ENCODE assay signal across 8 mouse cellular contexts in genomic region chr5:90903339-90904020, GRCm38 (mm10). TPM values are rescaled to one million over a fixed set of nuclear protein-coding genes. Genes with fewer than 3 reads are reported as not detected.
DNase-seq lines count a peak whose midpoint lies in the region; ATAC-seq and TF ChIP-seq lines count a peak whose summit lies in the region.
"Had no signal": no experiment of that assay in that cellular context is flagged by ENCODE, and none has a peak within 500 bp of the region (broad histone marks: within the 10 kb centered on the region; RNA-seq: fewer than 3 reads in every experiment).

Gene Cxcl2, plus strand, starts transcription at chr5:90903871.

- no peaks in the 10 kb centered on the region for H3K79me2 ChIP-seq in CH12.LX (replicated peaks; ENCODE audit: control insufficient read depth, extremely low read depth, insufficient read depth, poor library complexity, severe bottlenecking)

- peak; percentile 21 for DNase-seq in CH12.LX (ENCODE audit: extremely low read depth)
- peak; percentile 11 for DNase-seq in brain, embryonic 14.5 days (ENCODE audit: low read depth)
- no peak for DNase-seq in hindbrain, embryonic 14.5 days (ENCODE audit: low spot score)
- peak; percentile 27 for DNase-seq in lung, postnatal 36 days
- DNase-seq in urinary bladder, postnatal 36 days (ENCODE audit: low spot score in 2 of 2) = no peak
- no peak for DNase-seq in thymus, adult 18-20 months

- in situ Hi-C loops in CH12.LX (cut with MboI; ENCODE audit: low pct_ligation_motif_present, low pct_unique_long_range_greater_than_20kb, low sequenced_read_pairs) = loop anchor here (10.0 kb wide), 1 partner anchor 249 kb away; no protein-coding TSS in a partner anchor

- dilution Hi-C loops in CH12.LX (cut with MboI; ENCODE audit: extremely low pct_ligation_motif_present, extremely low pct_unique_long_range_greater_than_20kb, low sequenced_read_pairs) = no loop called here

- H3K27me3 ChIP-seq in CH12.LX (replicated peaks) = no peaks in the 10 kb centered on the region
- H3K27me3 ChIP-seq in hindbrain, embryonic 14.5 days (ENCODE audit: control insufficient read depth, insufficient read depth, low read length) = peaks cover 8% of the 10 kb centered on the region
- H3K27me3 ChIP-seq in stomach, embryonic 14.5 days (ENCODE audit: control insufficient read depth, insufficient read depth, low read length) = 0 out of 2 replicates have a peak, but pooled peaks cover 3% of the 10 kb centered on the region

- H3K4me2 ChIP-seq in CH12.LX (ENCODE audit: insufficient read depth, low read depth, poor library complexity, severe bottlenecking) = peak within 1 kb of the TSS; percentile 96
- H3K4me2 ChIP-seq in hindbrain, embryonic 14.5 days (replicated peaks) = peak within 1 kb of the TSS; percentile 66
- peak within 1 kb of the TSS; percentile 56 for H3K4me2 ChIP-seq in stomach, embryonic 14.5 days (replicated peaks; ENCODE audit: low read depth, low read length)

- no peak for TF ChIP-seq RAD21 in CH12.LX (IDR thresholded peaks at IDR 0.05; ENCODE audit: low read depth, low read length)

- H3K36me3 ChIP-seq in CH12.LX (replicated peaks in 1 of 2; ENCODE audit: control insufficient read depth in 1 of 2, insufficient read depth in 1 of 2, low read length in 1 of 2) = no peaks in the 10 kb centered on the region
- no peaks in the 10 kb centered on the region for H3K36me3 ChIP-seq in hindbrain, embryonic 14.5 days (replicated peaks; ENCODE audit: control insufficient read depth, insufficient read depth)
- H3K36me3 ChIP-seq in stomach, embryonic 14.5 days (ENCODE audit: control insufficient read depth, insufficient read depth, low read length) = no peaks in the 10 kb centered on the region

- 9% methylated on average over 22 of the region's 22 CpGs for WGBS in hindbrain, embryonic 14.5 days
- 11% methylated on average over 22 of the region's 22 CpGs for whole genome bisulfite sequencing in stomach, embryonic 14.5 days

- H3K4me3 ChIP-seq in CH12.LX (replicated peaks in 1 of 3; ENCODE audit: low read depth in 2 of 3, low read length in 2 of 3, poor library complexity in 1 of 3) = peak within 1 kb of the TSS in 2 of 3 experiments; percentile 25 to 46
- H3K4me3 ChIP-seq in hindbrain, embryonic 14.5 days (replicated peaks; ENCODE audit: low read length) = peak within 1 kb of the TSS; percentile 25
- peak within 1 kb of the TSS; percentile 8 for H3K4me3 ChIP-seq in stomach, embryonic 14.5 days (ENCODE audit: low read depth, low read length)

- TF ChIP-seq POLR2A in CH12.LX (IDR thresholded peaks at IDR 0.05; ENCODE audit: low read depth, low read length) = no peak
- TF ChIP-seq POLR2A in brain, embryonic 14.5 days (IDR thresholded peaks at IDR 0.05; ENCODE audit: borderline replicate concordance, extremely low read depth, insufficient read depth, insufficient read length, poor library complexity, severe bottlenecking) = no peak

- peak; percentile 63; the same call in 1 of the 2 replicates for ATAC-seq in hindbrain, embryonic 14.5 days (ENCODE audit: low FRiP score)
- peak; percentile 51; the same call in 1 of the 2 replicates for ATAC-seq in stomach, embryonic 14.5 days (ENCODE audit: insufficient number of reproducible peaks, insufficient read depth, low FRiP score, low read depth)

- TF ChIP-seq CTCF in CH12.LX (conservative IDR thresholded peaks at IDR 0.05 in 1 of 2, IDR thresholded peaks at IDR 0.05 in 1 of 2; ENCODE audit: low read depth in 2 of 2, low read length in 2 of 2) = no peak
- no peak for TF ChIP-seq CTCF in brain, embryonic 14.5 days (IDR thresholded peaks at IDR 0.05; ENCODE audit: borderline replicate concordance, extremely low read depth, insufficient read depth, insufficient read length)

- H3K9me3 ChIP-seq in CH12.LX (replicated peaks; ENCODE audit: low read length) = no peaks in the 10 kb centered on the region
- no peaks in the 10 kb centered on the region for H3K9me3 ChIP-seq in hindbrain, embryonic 14.5 days (ENCODE audit: control insufficient read depth, low read length)
- no peaks in the 10 kb centered on the region for H3K9me3 ChIP-seq in stomach, embryonic 14.5 days (ENCODE audit: control insufficient read depth, low read depth, low read length)

- no peak within 1 kb of the TSS for H3K27ac ChIP-seq in CH12.LX (ENCODE audit: insufficient read depth, low read depth)
- H3K27ac ChIP-seq in hindbrain, embryonic 14.5 days = no peak within 1 kb of the TSS
- no peak within 1 kb of the TSS for H3K27ac ChIP-seq in stomach, embryonic 14.5 days (ENCODE audit: low read length)

- 0 out of 2 replicates have a peak within 1 kb of the TSS, but pooled peaks have one; percentile 11 for H3K9ac ChIP-seq in CH12.LX (ENCODE audit: insufficient read depth, low read depth)
- H3K9ac ChIP-seq in hindbrain, embryonic 14.5 days = peak within 1 kb of the TSS; percentile 9; the same call in 1 of the 2 replicates
- H3K9ac ChIP-seq in stomach, embryonic 14.5 days (replicated peaks; ENCODE audit: low read depth, low read length) = no peak within 1 kb of the TSS

- H3K4me1 ChIP-seq in CH12.LX (ENCODE audit: control insufficient read depth in 1 of 2, insufficient read depth in 2 of 2) = peaks cover 5 to 28% of the 10 kb centered on the region in 2 experiments; a peak in 2 of 4 replicates
- peaks cover 6% of the 10 kb centered on the region for H3K4me1 ChIP-seq in hindbrain, embryonic 14.5 days (replicated peaks; ENCODE audit: control insufficient read depth, insufficient read depth, low read length)
- H3K4me1 ChIP-seq in stomach, embryonic 14.5 days (ENCODE audit: control insufficient read depth, insufficient read depth, low read length) = peaks cover 11% of the 10 kb centered on the region; the same call in 1 of the 2 replicates

- no peak for TF ChIP-seq EP300 in CH12.LX (IDR thresholded peaks at IDR 0.05; ENCODE audit: low read length)

TF ChIP-seq in CH12.LX, 34 proteins besides CTCF, POLR2A, EP300 and RAD21:
- TF ChIP-seq RCOR1 (conservative IDR thresholded peaks at IDR 0.05; ENCODE audit: low read depth, low read length) (no peak), ELF1 (IDR thresholded peaks at IDR 0.05; ENCODE audit: low read depth, low read length) (no peak), NELFE (IDR thresholded peaks at IDR 0.05; ENCODE audit: low read depth, low read length) (no peak), GABPA (IDR thresholded peaks at IDR 0.05; ENCODE audit: insufficient replicate concordance, low read depth, low read length) (no peak)
TF ChIP-seq in CH12.LX: peak in this region for 0.

RNA-seq across cellular contexts. Expression of gene Cxcl2, which starts in this region (rescaled TPM):
- total RNA-seq in CH12.LX (2012; rRNA removed) (0.47 TPM in 1 of 2 replicates, not detected in the other), CH12.LX (2014; rRNA removed) (0.21 and 0.22 TPM in 2 replicates)
- polyA plus RNA-seq in CH12.LX (2012; ENCODE audit: insufficient read length, low read depth) = not detected in 2 replicates
- not detected in 2 replicates for polyA plus RNA-seq in brain, embryonic 14.5 days (2012; rRNA removed)
- 0.24 TPM in 1 of 2 replicates, not detected in the other for polyA plus RNA-seq in hindbrain, embryonic 14.5 days (2014; fragmentation: Nextera tagmentation; extraction: Ambion mirVana)
- not detected in 2 replicates for polyA plus RNA-seq in stomach, embryonic 14.5 days (2014; fragmentation: Nextera tagmentation; extraction: Ambion mirVana)
- polyA plus RNA-seq: cortical plate, adult 2 months had no signal

Comparison
In these comparisons a context has a peak if more than half of its experiments do, and no peak if none do; other contexts are left out.
1. Peak in DNase-seq, H3K4me3 ChIP-seq, H3K9ac ChIP-seq and H3K4me2 ChIP-seq in CH12.LX; RNA of the gene not detected or under 1 TPM.
2. Peak in DNase-seq in brain, embryonic 14.5 days; RNA of the gene not detected or under 1 TPM.
3. Peak in ATAC-seq, H3K4me3 ChIP-seq, H3K9ac ChIP-seq and H3K4me2 ChIP-seq in hindbrain, embryonic 14.5 days; RNA of the gene not detected or under 1 TPM.
4. Peak in ATAC-seq, H3K4me3 ChIP-seq and H3K4me2 ChIP-seq in stomach, embryonic 14.5 days; RNA of the gene not detected or under 1 TPM.